Mouse (Mus musculus) lung, postnatal 0 days (tissue): ENCODE results near the gene Hspa1l. TPM values are rescaled to one million over a fixed set of nuclear protein-coding genes. Genes with fewer than 3 reads are reported as not detected.
A peak's percentile ranks its signal among the peaks of the same experiment; 100 is the strongest.
"Not testable (repeated sequence)": the region's sequence is repeated elsewhere in the genome, so short reads cannot be mapped to it uniquely, and the experiment has no call there.

ENCODE experiments used
- ATAC-seq: fragments of 200-750 bp; cut with Nextera tagmentation; 2 replicates; pipeline ENCODE4 v1.8.0; 2017; ENCODE audit warnings: moderate library complexity
- DNase-seq: peaks from one replicate; pipeline ENCODE4 v3.0.0-alpha.2; 2016; ENCODE audit warnings: low spot score
- H3K27ac ChIP-seq: fragments of 300-500 bp; sonication (generic); 2 replicates; pipeline ENCODE4 v1.5.1; 2014; ENCODE audit warnings: antibody characterized with exemption, mild to moderate bottlenecking, low read length, mixed read lengths
- H3K27me3 ChIP-seq: fragments of 300-500 bp; sonication (generic); replicated peaks from 2 replicates; pipeline ENCODE4 v1.6.1; 2014; ENCODE audit warnings: low read length, mixed read lengths; ENCODE audit not compliant: insufficient read depth
- H3K36me3 ChIP-seq: fragments of 300-500 bp; sonication (generic); 2 replicates; pipeline ENCODE4 v1.6.1; 2014; ENCODE audit warnings: low read length, mixed read lengths; ENCODE audit not compliant: insufficient read depth
- H3K4me1 ChIP-seq: fragments of 300-500 bp; sonication (generic); 2 replicates; pipeline ENCODE4 v1.6.1; 2014; ENCODE audit warnings: antibody characterized with exemption, low read depth, low read length, mixed read lengths; ENCODE audit not compliant: insufficient read depth
- H3K4me2 ChIP-seq: fragments of 300-500 bp; sonication (generic); replicated peaks from 2 replicates; pipeline ENCODE4 v1.6.1; 2014; ENCODE audit warnings: low read depth, mild to moderate bottlenecking, low read length, moderate library complexity, mixed read lengths
- H3K4me3 ChIP-seq: fragments of 300-500 bp; sonication (generic); 2 replicates; pipeline ENCODE4 v1.5.1; 2014; ENCODE audit warnings: low read depth, low read length
- H3K9ac ChIP-seq: fragments of 300-500 bp; sonication (generic); replicated peaks from 2 replicates; pipeline ENCODE4 v1.6.1; 2014; ENCODE audit warnings: low read depth, mild to moderate bottlenecking
- H3K9me3 ChIP-seq: fragments of 300-500 bp; sonication (generic); 2 replicates; pipeline ENCODE4 v1.6.1; 2016; ENCODE audit warnings: low read length, mixed read lengths
- CTCF ChIP-seq: IDR thresholded peaks from 2 replicates; pipeline ENCODE4 v1.5.1; 2016; ENCODE audit warnings: antibody characterized with exemption, mild to moderate bottlenecking
- EP300 ChIP-seq: IDR thresholded peaks from 2 replicates; pipeline ENCODE4 v1.6.1; 2016; ENCODE audit warnings: antibody characterized with exemption, mild to moderate bottlenecking, control low read depth
- WGBS: fragments of 180-500 bp; shearing (Covaris S2); extraction: QIAGEN DNeasy Blood & Tissue Kit; methylation state at CpG from one replicate; pipeline ENCODE4 v1.1.7; 2014; 5-methylcytosine and 5-hydroxymethylcytosine counted together
- polyA plus RNA-seq: library from polyadenylated mRNA; unstranded; fragments of >200 nt; fragmentation: Nextera tagmentation; extraction: Ambion mirVana; gene quantifications from 2 replicates; pipeline ENCODE4 v1.2.1, GENCODE M21; 2015

Hspa1l gene
- polyA plus RNA-seq, 1 experiment from 2014 or later: 0.79 TPM

DNA sequence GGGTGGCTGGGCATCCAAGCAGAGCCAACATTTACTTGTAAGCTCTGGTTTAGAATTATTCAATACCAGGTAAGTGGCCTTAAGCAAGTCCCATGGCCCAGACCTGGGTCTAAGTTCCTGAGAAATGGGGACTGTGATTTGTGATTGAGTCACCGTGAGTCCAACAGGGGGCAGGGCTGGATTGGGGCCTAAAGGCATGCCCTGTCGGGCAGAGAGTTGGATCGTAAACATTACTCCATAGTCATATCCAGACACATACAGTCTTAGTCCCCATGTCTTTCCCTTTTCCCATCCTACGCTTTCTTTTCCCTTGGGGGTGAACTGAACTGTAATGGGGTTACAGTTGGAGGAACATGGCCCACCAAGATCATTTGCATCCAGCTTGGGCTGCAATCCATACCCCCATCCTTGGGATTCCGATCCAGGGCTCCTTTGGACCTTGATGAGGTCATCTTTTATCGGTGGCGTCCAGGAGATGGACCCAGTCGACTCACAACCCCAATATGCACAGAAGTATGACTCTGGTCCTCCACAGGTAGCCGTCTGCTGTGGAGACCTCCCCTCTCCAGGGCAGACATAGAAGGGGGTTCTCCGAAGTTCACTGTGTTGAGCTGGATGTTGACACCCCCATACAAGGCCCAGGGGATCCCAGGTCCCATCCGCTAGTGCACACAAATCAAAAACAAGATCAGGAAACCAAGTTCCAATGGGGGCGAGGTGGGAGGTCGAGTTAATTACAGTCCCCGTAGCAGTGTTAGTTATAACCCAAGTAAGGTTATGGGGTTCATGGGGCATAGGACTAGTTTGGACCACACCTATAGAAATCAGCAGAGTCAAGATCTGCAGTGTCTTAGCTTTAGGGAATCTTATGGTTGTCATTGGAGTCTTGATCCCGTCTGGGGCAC is 26.3 kb downstream of the Hspa1l start:
- Histone ChIP-seq H3K27ac (no peak overlapping the region), H3K9ac (no peak overlapping the region)

DNA sequence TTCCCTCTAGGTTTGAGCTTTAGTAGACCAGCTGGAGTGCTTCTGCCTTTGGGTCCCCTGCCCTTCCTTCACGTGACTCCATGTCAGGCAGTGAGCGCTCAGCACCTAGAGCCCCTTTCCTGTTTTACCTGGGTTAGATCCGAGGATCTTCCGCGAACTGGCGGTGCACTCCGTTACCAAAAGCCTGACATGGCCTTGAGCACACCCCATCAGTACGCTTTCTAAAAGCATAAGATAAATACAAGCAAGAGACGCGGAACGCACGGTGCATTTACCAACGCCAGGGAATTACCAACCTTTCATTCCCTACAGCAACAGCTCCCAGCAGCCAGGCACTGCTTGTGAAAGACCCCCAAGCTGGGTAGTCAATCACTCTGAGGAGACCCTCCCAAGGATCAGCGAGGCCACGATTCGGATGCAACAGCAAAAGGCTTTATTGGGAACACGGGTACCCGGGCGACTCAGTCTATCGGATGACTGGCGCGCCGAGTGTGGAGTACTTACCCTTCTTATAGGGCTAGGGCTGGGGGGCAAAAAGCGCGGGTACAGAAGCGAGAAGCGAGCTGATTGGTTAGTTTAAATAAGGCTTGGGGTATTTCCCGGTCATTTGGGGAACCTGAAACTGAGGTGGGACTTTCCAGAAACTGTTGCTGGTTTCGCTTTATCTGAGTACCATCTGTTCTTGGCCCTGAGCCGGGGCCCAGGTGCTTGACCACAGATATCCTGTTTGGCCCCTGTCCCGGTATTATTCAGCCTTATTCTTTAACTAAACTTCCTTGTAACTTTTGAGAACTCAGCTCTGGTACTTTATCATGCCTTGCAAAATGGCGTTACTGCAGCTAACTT is 27.6 kb downstream of the Hspa1l start:
- not testable (repeated sequence) for ATAC-seq, H3K36me3 ChIP-seq, H3K27me3 ChIP-seq, H3K9me3 ChIP-seq
- H3K9ac ChIP-seq: peak overlapping the region; percentile 29; the same call in 1 of the 2 replicates
- H3K4me3 ChIP-seq: peak overlapping the region; percentile 81
- peak; percentile 29 for DNase-seq
- peaks cover 21% of the 10 kb centered on the region for H3K4me1 ChIP-seq
- 9% methylated on average over 28 of the region's 32 CpGs for WGBS
- H3K27ac ChIP-seq: peak overlapping the region; percentile 98
- peak overlapping the region; percentile 99 for H3K4me2 ChIP-seq

More for the DNA sequence above, 26.3 kb downstream of the Hspa1l start:
- peak overlapping the region; percentile 99 for H3K4me2 ChIP-seq
- ATAC-seq: no peak
- no peak for DNase-seq
- no peak overlapping the region for H3K4me3 ChIP-seq
- H3K36me3 ChIP-seq: no peaks in the 10 kb centered on the region
- TF ChIP-seq EP300 (no peak), CTCF (peak; percentile 8; the same call in 1 of the 2 replicates)
- WGBS: 82% methylated on average over 15 of the region's 15 CpGs
- H3K27me3 ChIP-seq: no peaks in the 10 kb centered on the region
- H3K9me3 ChIP-seq: no peaks in the 10 kb centered on the region
- peaks cover 21% of the 10 kb centered on the region for H3K4me1 ChIP-seq

DNA sequence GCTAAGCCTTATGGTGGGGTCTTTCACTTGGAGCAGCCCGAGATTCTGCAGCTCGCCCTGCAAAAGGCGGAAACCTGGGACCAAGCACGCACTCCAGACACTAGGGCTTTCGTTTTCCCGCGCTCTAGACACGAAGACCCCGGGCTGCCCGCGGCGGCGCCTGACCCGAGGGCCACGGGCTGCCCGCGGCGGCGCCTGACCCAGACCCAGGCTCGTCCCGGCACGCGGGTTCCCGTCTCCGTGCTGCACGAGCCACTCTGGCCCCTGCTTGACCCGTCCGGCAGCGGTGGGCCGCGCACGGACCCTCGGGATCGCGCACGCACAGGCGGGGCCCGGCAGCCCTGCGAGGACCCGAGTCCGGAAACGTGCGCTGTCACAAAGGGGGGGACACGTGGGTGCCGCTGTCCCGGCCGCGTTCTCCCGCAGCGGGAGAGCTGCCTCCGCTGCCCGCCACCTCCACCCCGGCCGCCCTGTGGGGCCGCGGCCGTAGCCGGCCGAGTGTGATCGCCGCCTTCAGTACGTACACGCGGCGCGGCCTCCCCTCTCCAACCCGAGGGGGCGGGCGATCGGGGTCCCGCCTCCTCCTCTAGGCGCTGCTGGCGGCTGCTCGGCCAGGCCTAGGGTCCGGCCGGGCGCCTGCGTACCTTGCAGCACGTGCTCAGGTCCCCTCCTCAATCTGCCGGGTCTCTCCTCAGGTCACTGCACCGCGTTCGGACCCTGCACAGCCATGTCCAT is 28.4 kb downstream of the Hspa1l start, which contains the start of gene Vars:
TSS of gene Vars (plus strand) at position 271 of the 735 bp plus-strand sequence.
- TF ChIP-seq CTCF: peak; percentile 1
- TF ChIP-seq EP300: 0 out of 2 replicates have a peak, but pooled peaks have one; percentile 21

DNA sequence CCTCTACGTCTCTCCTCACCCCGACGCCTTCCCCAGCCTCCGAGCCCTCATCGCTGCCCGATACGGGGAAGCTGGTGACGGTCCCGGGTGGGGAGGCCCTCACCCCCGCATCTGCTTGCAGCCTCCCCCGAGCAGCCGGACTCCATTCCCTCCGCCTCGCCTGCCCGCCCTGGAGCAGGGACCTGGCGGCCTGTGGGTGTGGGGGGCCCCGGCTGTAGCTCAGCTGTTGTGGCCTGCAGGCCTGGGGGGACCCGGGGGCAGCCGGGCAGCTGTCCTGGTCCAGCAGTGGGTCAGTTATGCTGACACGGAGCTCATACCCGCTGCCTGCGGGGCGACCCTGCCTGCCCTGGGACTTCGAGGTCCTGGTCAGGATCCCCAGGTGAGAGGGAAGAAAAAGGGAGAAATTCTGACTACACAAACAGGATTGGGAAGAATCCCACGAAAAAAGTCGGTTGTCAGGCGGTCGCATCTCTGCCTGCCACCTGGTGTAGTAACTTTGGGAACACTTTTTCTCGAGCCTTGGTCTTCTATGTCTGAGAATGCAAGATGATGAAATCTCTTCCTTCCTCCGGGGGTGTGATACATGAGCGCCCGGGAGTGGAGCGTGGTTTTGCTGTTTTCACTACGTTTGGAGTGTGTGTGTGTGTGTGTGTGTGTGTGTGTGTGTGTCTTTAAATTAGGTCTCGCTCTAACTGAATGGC is 29.1 kb downstream of the Hspa1l start:
- Histone ChIP-seq H3K9me3 (no peaks in the 10 kb centered on the region), H3K9ac (peak overlapping the region; percentile 82), H3K4me3 (peak overlapping the region; percentile 81), H3K27me3 (no peaks in the 10 kb centered on the region), H3K27ac (peak overlapping the region; percentile 98), H3K36me3 (no peaks in the 10 kb centered on the region), H3K4me1 (peaks cover 21% of the 10 kb centered on the region), H3K4me2 (peak overlapping the region; percentile 99)
- ATAC-seq: peak; percentile 9
- TF ChIP-seq CTCF (no peak), EP300 (no peak)
- peak; percentile 76 for DNase-seq
- under 1% methylated on average over 35 of the region's 35 CpGs for WGBS

More for the DNA sequence above, 28.4 kb downstream of the Hspa1l start, which contains the start of gene Vars:
- Histone ChIP-seq H3K4me2 (peak within 1 kb of the TSS; percentile 99), H3K4me3 (peak within 1 kb of the TSS; percentile 81), H3K36me3 (no peaks in the 10 kb centered on the region), H3K9ac (peak within 1 kb of the TSS; percentile 82), H3K27ac (peak within 1 kb of the TSS; percentile 98), H3K27me3 (no peaks in the 10 kb centered on the region), H3K9me3 (no peaks in the 10 kb centered on the region), H3K4me1 (peaks cover 21% of the 10 kb centered on the region)
- DNase-seq (peak; percentile 86), ATAC-seq (peak; percentile 87)
- WGBS: under 1% methylated on average over 59 of the region's 83 CpGs

DNA sequence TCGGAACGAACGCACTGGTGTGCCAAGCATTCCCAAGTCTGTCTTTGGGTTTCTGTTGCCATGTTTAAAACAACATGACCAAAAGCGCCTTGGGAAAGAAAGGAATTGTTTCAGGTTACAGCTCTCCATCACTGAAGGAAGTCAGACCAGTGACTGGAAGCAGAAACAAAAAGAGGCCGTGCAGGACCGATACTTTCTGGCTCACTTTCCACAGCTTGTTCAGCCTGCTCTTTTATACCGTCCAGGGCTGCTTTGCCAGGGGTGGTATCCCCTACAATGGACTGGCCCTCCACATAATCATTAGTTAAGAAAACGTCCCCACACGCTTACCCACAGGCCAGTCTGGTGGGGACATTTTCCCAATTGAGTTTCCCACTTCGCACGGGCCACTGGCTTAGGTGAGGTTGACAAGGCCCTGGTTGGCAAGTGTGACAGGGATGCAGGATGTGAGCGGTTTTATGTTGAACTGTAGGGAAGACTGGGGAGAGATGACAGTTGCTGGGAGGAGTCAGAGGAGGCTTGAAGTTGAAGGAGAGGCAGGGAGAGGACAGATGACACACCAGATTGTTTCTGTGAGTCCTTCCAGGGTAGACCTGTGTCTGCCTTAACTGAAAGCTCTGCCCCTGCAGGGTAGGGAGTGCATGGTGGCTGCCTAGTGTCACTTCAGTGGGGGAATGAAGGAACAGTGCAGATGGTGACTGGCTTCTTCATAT is 29.8 kb downstream of the Hspa1l start:
- 3% methylated on average over 12 of the region's 12 CpGs for WGBS
- Histone ChIP-seq H3K4me2 (peak overlapping the region; percentile 99), H3K9me3 (no peaks in the 10 kb centered on the region), H3K27ac (peak overlapping the region; percentile 98), H3K4me1 (peaks cover 21% of the 10 kb centered on the region), H3K9ac (peak overlapping the region; percentile 82), H3K36me3 (no peaks in the 10 kb centered on the region), H3K4me3 (peak overlapping the region; percentile 81; the same call in 1 of the 2 replicates), H3K27me3 (no peaks in the 10 kb centered on the region)
- DNase-seq: no peak
- no peak for TF ChIP-seq CTCF
- no peak for TF ChIP-seq EP300
- ATAC-seq: no peak
